Mouse (Mus musculus): ENCODE measurements at regions not wholly inside any gene's neighbourhood (a gene's known extent, or its start where the extent isn't known, plus 50 kb on each side); places are given as distances from the start of the nearest gene placed in this dataset.
A peak's percentile ranks its signal among the peaks of the same experiment; 100 is the strongest.
"Not testable (repeated sequence)": the region's sequence is repeated elsewhere in the genome, so short reads cannot be mapped to it uniquely, and the experiment has no call there.

GRCm38 (mm10) chr16:82430384-82430783, 397.8 kb upstream of the Gm21833 start:
- Histone ChIP-seq H3K36me3 (replicated peaks) (no peaks in the 10 kb centered on the region), H3K4me3 (replicated peaks) (no peak overlapping the region), H3K4me1 (no peaks in the 10 kb centered on the region), H3K9me3 (no peaks in the 10 kb centered on the region), H3K4me2 (no peak overlapping the region), H3K27me3 (no peaks in the 10 kb centered on the region), H3K27ac (no peak overlapping the region), H3K9ac (no peak overlapping the region)
- no peak for ATAC-seq (ENCODE audit: low FRiP score)
- WGBS = 91% methylated on average over 3 of the region's 3 CpGs

- no peak for ATAC-seq (ENCODE audit: low FRiP score)
- Histone ChIP-seq H3K4me1 (no peaks in the 10 kb centered on the region), H3K27me3 (no peaks in the 10 kb centered on the region), H3K27ac (no peak overlapping the region), H3K4me2 (no peak overlapping the region), H3K4me3 (replicated peaks) (no peak overlapping the region), H3K9me3 (no peaks in the 10 kb centered on the region), H3K9ac (no peak overlapping the region), H3K36me3 (replicated peaks) (no peaks in the 10 kb centered on the region)
- WGBS = 77% methylated on average over 3 of the region's 3 CpGs
Measured at GRCm38 (mm10) chr16:82431075-82431474, 397.1 kb upstream of the Gm21833 start.

- Histone ChIP-seq H3K9me3 (no peaks in the 10 kb centered on the region), H3K4me3 (replicated peaks) (no peak overlapping the region), H3K36me3 (replicated peaks) (no peaks in the 10 kb centered on the region), H3K9ac (no peak overlapping the region), H3K4me2 (no peak overlapping the region), H3K27ac (no peak overlapping the region), H3K4me1 (no peaks in the 10 kb centered on the region), H3K27me3 (no peaks in the 10 kb centered on the region)
- no peak for ATAC-seq (ENCODE audit: low FRiP score)
- WGBS = 87% methylated on average over 1 of the region's 1 CpGs
Measured at GRCm38 (mm10) chr16:82431811-82432210, 396.4 kb upstream of the Gm21833 start.

- no peaks in the 10 kb centered on the region for H3K4me1 ChIP-seq
- no peak overlapping the region for H3K4me2 ChIP-seq
- no peaks in the 10 kb centered on the region for H3K36me3 ChIP-seq (replicated peaks)
- no peak overlapping the region for H3K27ac ChIP-seq
- no peak for ATAC-seq (ENCODE audit: low FRiP score)
- no peak overlapping the region for H3K9ac ChIP-seq
- WGBS = 49% methylated on average over 4 of the region's 4 CpGs
- H3K27me3 ChIP-seq = no peaks in the 10 kb centered on the region
- H3K9me3 ChIP-seq = no peaks in the 10 kb centered on the region
- no peak overlapping the region for H3K4me3 ChIP-seq (replicated peaks)
Measured at GRCm38 (mm10) chr16:82460872-82461271, 367.3 kb upstream of the Gm21833 start.

GRCm38 (mm10) chr16:82470736-82471387, 357.3 kb upstream of the Gm21833 start:
- 41% methylated on average over 7 of the region's 7 CpGs for WGBS

GRCm38 (mm10) chr16:82520406-82520805, 307.8 kb upstream of the Gm21833 start:
- Histone ChIP-seq H3K27ac (no peak overlapping the region), H3K9ac (no peak overlapping the region), H3K4me2 (no peak overlapping the region), H3K27me3 (no peaks in the 10 kb centered on the region), H3K9me3 (no peaks in the 10 kb centered on the region), H3K4me1 (no peaks in the 10 kb centered on the region), H3K36me3 (replicated peaks) (no peaks in the 10 kb centered on the region), H3K4me3 (replicated peaks) (no peak overlapping the region)
- 88% methylated on average over 1 of the region's 1 CpGs for whole genome bisulfite sequencing
- ATAC-seq (ENCODE audit: low FRiP score) = 0 out of 2 replicates have a peak, but pooled peaks have one; percentile 61

More at GRCm38 (mm10) chr16:82470736-82471387, 357.3 kb upstream of the Gm21833 start:
- Histone ChIP-seq H3K4me3 (replicated peaks) (no peak overlapping the region), H3K27ac (no peak overlapping the region), H3K36me3 (replicated peaks) (no peaks in the 10 kb centered on the region), H3K9ac (no peak overlapping the region), H3K4me2 (no peak overlapping the region), H3K4me1 (no peaks in the 10 kb centered on the region), H3K9me3 (no peaks in the 10 kb centered on the region), H3K27me3 (no peaks in the 10 kb centered on the region)
- peak; percentile 69 for ATAC-seq (ENCODE audit: low FRiP score)

- Histone ChIP-seq H3K27ac (no peak overlapping the region), H3K9ac (no peak overlapping the region), H3K4me3 (replicated peaks) (no peak overlapping the region), H3K9me3 (no peaks in the 10 kb centered on the region), H3K4me1 (no peaks in the 10 kb centered on the region), H3K4me2 (no peak overlapping the region), H3K36me3 (replicated peaks) (no peaks in the 10 kb centered on the region), H3K27me3 (no peaks in the 10 kb centered on the region)
- ATAC-seq (ENCODE audit: low FRiP score) = no peak
Measured at GRCm38 (mm10) chr16:82521582-82521981, 306.6 kb upstream of the Gm21833 start.

GRCm38 (mm10) chr16:82564361-82564760, 263.8 kb upstream of the Gm21833 start:
- Histone ChIP-seq H3K4me2 (no peak overlapping the region), H3K4me3 (replicated peaks) (no peak overlapping the region), H3K9ac (no peak overlapping the region), H3K27me3 (no peaks in the 10 kb centered on the region), H3K9me3 (no peaks in the 10 kb centered on the region), H3K27ac (no peak overlapping the region), H3K4me1 (no peaks in the 10 kb centered on the region), H3K36me3 (replicated peaks) (no peaks in the 10 kb centered on the region)
- ATAC-seq (ENCODE audit: low FRiP score) = no peak

GRCm38 (mm10) chr16:82596461-82596860, 231.7 kb upstream of the Gm21833 start:
- H3K9ac ChIP-seq; H3K4me2 ChIP-seq; H3K9me3 ChIP-seq; H3K27me3 ChIP-seq; H3K4me1 ChIP-seq; ATAC-seq (ENCODE audit: low FRiP score); H3K36me3 ChIP-seq (replicated peaks); H3K4me3 ChIP-seq (replicated peaks); H3K27ac ChIP-seq: not testable (repeated sequence)
- WGBS = 67% methylated on average over 2 of the region's 2 CpGs

- H3K27me3 ChIP-seq = no peaks in the 10 kb centered on the region
- H3K36me3 ChIP-seq (replicated peaks) = no peaks in the 10 kb centered on the region
- H3K9ac ChIP-seq = no peak overlapping the region
- no peak overlapping the region for H3K4me3 ChIP-seq (replicated peaks)
- no peaks in the 10 kb centered on the region for H3K9me3 ChIP-seq
- H3K4me1 ChIP-seq = no peaks in the 10 kb centered on the region
- no peak overlapping the region for H3K27ac ChIP-seq
- H3K4me2 ChIP-seq = no peak overlapping the region
- ATAC-seq (ENCODE audit: low FRiP score) = no peak
Measured at GRCm38 (mm10) chr16:82602038-82602437, 226.1 kb upstream of the Gm21833 start.
